In the genomic region with DNA sequence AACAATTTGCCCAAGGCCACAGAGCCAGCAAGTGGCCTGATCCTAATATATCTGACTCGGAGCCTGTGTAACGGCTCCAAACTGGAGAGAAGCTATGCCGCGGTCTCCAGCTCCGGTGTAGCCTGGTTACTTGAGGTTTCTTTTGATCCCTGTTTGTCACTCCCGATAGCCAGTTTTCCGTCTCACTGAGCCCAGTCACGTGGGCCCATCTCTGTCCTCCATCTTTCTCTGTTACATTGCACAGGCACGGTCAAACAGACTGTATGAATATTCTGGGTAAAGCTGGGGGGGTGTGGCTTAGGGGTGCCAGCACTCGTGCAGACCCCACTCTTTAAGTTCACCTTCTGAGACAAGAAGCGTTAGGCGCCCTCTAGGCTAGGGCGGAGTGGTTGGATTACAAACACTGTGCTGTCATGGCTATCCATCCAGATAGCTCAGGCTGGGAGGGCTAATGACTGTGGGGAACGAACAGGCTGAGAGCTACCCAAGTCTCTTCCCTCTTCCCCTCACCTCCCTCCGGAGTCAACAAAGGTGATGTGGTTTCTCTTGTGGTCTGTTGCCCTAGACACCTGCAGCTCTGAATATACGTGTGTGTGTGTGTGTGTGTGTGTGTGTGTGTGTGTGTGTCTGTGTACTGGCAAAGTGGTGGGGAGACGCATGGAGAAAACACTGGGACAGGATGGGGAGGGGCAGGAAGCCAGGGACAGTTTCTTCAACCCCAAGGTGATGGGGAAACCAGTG, we compare ENCODE assay signal across 14 mouse cellular contexts. TPM values are rescaled to one million over a fixed set of nuclear protein-coding genes. Genes with fewer than 3 reads are reported as not detected.
DNase-seq lines count a peak whose midpoint lies in the region; ATAC-seq and TF ChIP-seq lines count a peak whose summit lies in the region.
"Had no signal": no experiment of that assay in that cellular context is flagged by ENCODE, and none has a peak within 500 bp of the region (broad histone marks: within the 10 kb centered on the region; RNA-seq: fewer than 3 reads in every experiment).

No protein-coding gene starts in this region.

- no peak for TF ChIP-seq CTCF in gastrocnemius, adult 2 months (IDR thresholded peaks at IDR 0.05)
- no peak for TF ChIP-seq CTCF in kidney, postnatal 0 days (IDR thresholded peaks at IDR 0.05; ENCODE audit: low read depth)

- WGBS in kidney, postnatal 0 days, result 51% methylated on average over 17 of the region's 17 CpGs
- WGBS in forebrain, embryonic 12.5 days, result 57% methylated on average over 17 of the region's 17 CpGs

- no peak for DNase-seq in gastrocnemius, adult 2 months
- no peak for DNase-seq in gastrocnemius, adult 8-10 months (ENCODE audit: low spot score in 2 of 2)
- DNase-seq in kidney, postnatal 0 days (ENCODE audit: low spot score), result no peak
- no peak for DNase-seq in kidney, postnatal 36 days
- peak; percentile 75 for DNase-seq in T-cell, adult 2 months (ENCODE audit: low spot score)
- DNase-seq in thymus, postnatal 0 days (ENCODE audit: low spot score), result peak; percentile 92
- DNase-seq in testis, postnatal 14 days (ENCODE audit: low spot score), result no peak
- DNase-seq: cerebellum, adult 8-10 months; kidney, adult 18-20 months; liver had no signal

- H3K9me3 ChIP-seq in kidney, postnatal 0 days (replicated peaks; ENCODE audit: low read length), result no peaks in the 10 kb centered on the region
- no peaks in the 10 kb centered on the region for H3K9me3 ChIP-seq in forebrain, embryonic 12.5 days
- H3K9me3 ChIP-seq: embryonic facial prominence, embryonic 12.5 days had no signal

- H3K4me2 ChIP-seq in kidney, postnatal 0 days (ENCODE audit: low read length), result no peak overlapping the region
- no peak overlapping the region for H3K4me2 ChIP-seq in forebrain, embryonic 12.5 days
- H3K4me2 ChIP-seq: embryonic facial prominence, embryonic 12.5 days had no signal

- no peak overlapping the region for H3K4me3 ChIP-seq in gastrocnemius, adult 2 months
- H3K4me3 ChIP-seq in kidney, postnatal 0 days (replicated peaks; ENCODE audit: low read depth, low read length), result no peak overlapping the region
- H3K4me3 ChIP-seq in forebrain, embryonic 12.5 days (replicated peaks), result no peak overlapping the region
- H3K4me3 ChIP-seq: embryonic facial prominence, embryonic 12.5 days; myocyte had no signal

- H3K36me3 ChIP-seq in kidney, postnatal 0 days (ENCODE audit: insufficient read depth, low read length), result no peaks in the 10 kb centered on the region
- no peaks in the 10 kb centered on the region for H3K36me3 ChIP-seq in forebrain, embryonic 12.5 days (replicated peaks)
- H3K36me3 ChIP-seq: embryonic facial prominence, embryonic 12.5 days had no signal

- no peak overlapping the region for H3K9ac ChIP-seq in kidney, postnatal 0 days (ENCODE audit: low read depth, low read length)
- no peak overlapping the region for H3K9ac ChIP-seq in forebrain, embryonic 12.5 days
- H3K9ac ChIP-seq: embryonic facial prominence, embryonic 12.5 days had no signal

- H3K27me3 ChIP-seq in kidney, postnatal 0 days (ENCODE audit: insufficient read depth, low read length), result no peaks in the 10 kb centered on the region
- H3K27me3 ChIP-seq in forebrain, embryonic 12.5 days, result peaks cover 29% of the 10 kb centered on the region; the same call in 1 of the 2 replicates
- H3K27me3 ChIP-seq: embryonic facial prominence, embryonic 12.5 days; Patski had no signal

- intact Hi-C loops in gastrocnemius, adult 2 months (cut with DNase I), result no loop called here

- peaks cover 52% of the 10 kb centered on the region for H3K4me1 ChIP-seq in kidney, postnatal 0 days (replicated peaks; ENCODE audit: insufficient read depth, low read length)
- peaks cover 32% of the 10 kb centered on the region for H3K4me1 ChIP-seq in forebrain, embryonic 12.5 days

- no peak for ATAC-seq in kidney, postnatal 0 days (replicated peaks; ENCODE audit: low FRiP score, low read depth)
- ATAC-seq in forebrain, embryonic 12.5 days (ENCODE audit: low FRiP score), result no peak
- ATAC-seq: Patski had no signal

- peak overlapping the region; percentile 81 for H3K27ac ChIP-seq in gastrocnemius, adult 2 months
- H3K27ac ChIP-seq in kidney, postnatal 0 days, result peak overlapping the region; percentile 83
- H3K27ac ChIP-seq in forebrain, embryonic 12.5 days, result no peak overlapping the region
- H3K27ac ChIP-seq: embryonic facial prominence, embryonic 12.5 days had no signal

RNA-seq across cellular contexts. Expression of gene Hdac7, which starts 8.0 kb away (rescaled TPM):
- total RNA-seq in gastrocnemius, adult 2 months (2021), result 10 to 100 TPM; 10.2 to 11.6 TPM
- total RNA-seq in gastrocnemius, adult 8-10 months (2022), result 1 to 10 TPM; 5.8 to 9.6 (median 9.3) TPM
- 24.5 and 24.7 TPM in 2 replicates for polyA plus RNA-seq in kidney, postnatal 0 days (2015; fragmentation: Nextera tagmentation; extraction: Ambion mirVana)
- polyA plus RNA-seq in thymus, postnatal 0 days (2015; fragmentation: Nextera tagmentation; extraction: Ambion mirVana), result 111 and 122 TPM in 2 replicates
- 23.7 and 24.1 TPM in 2 replicates for polyA plus RNA-seq in forebrain, embryonic 12.5 days (2016; fragmentation: Nextera tagmentation; extraction: Ambion mirVana)

RNA-seq across cellular contexts. Expression of gene Slc48a1, which starts 58.0 kb away (rescaled TPM):
- 10 to 100 TPM; 44.5 to 47.1 TPM for total RNA-seq in gastrocnemius, adult 2 months (2021)
- 10 to 100 TPM; 40.0 to 52.7 (median 47.3) TPM for total RNA-seq in gastrocnemius, adult 8-10 months (2022)
- 86.9 and 108 TPM in 2 replicates for polyA plus RNA-seq in kidney, postnatal 0 days (2015; fragmentation: Nextera tagmentation; extraction: Ambion mirVana)
- polyA plus RNA-seq in thymus, postnatal 0 days (2015; fragmentation: Nextera tagmentation; extraction: Ambion mirVana), result 44.5 and 48.3 TPM in 2 replicates
- polyA plus RNA-seq in forebrain, embryonic 12.5 days (2016; fragmentation: Nextera tagmentation; extraction: Ambion mirVana), result 36.6 and 38.1 TPM in 2 replicates

Comparison
In these comparisons a context has a peak if more than half of its experiments do, and no peak if none do; other contexts are left out.
1. DNase-seq: peak in T-cell, adult 2 months (single experiment) and thymus, postnatal 0 days (single experiment); none in gastrocnemius, adult 2 months (single experiment), gastrocnemius, adult 8-10 months (0 of 2), kidney, postnatal 0 days (single experiment), kidney, postnatal 36 days (0 of 2) and testis, postnatal 14 days (single experiment).